Mouse (Mus musculus): Measurements from ENCODE around the gene Zmiz1. TPM values are rescaled to one million over a fixed set of nuclear protein-coding genes. Genes with fewer than 3 reads are reported as not detected.

Gene Zmiz1
- total and polyA plus RNA-seq, 2 experiments from 2014 or later = 38.0 to 75.6 TPM

- H3K4me3 ChIP-seq (ENCODE audit: low read depth, low read length) = no peak overlapping the region
- ATAC-seq = no peak
- no peak overlapping the region for H3K4me2 ChIP-seq (ENCODE audit: low read depth)
- no peak overlapping the region for H3K9ac ChIP-seq
- no peak for TF ChIP-seq CTCF (IDR thresholded peaks at IDR 0.05; ENCODE audit: low read depth)
- peak overlapping the region; percentile 35; the same call in 1 of the 2 replicates for H3K27ac ChIP-seq (ENCODE audit: low read depth, low read length)
- H3K4me1 ChIP-seq (ENCODE audit: insufficient read depth) = peaks cover 17% of the 10 kb centered on the region
- no peaks in the 10 kb centered on the region; the same call in 1 of the 2 replicates for H3K36me3 ChIP-seq (ENCODE audit: insufficient read depth)
- no peak for DNase-seq
- H3K27me3 ChIP-seq (ENCODE audit: insufficient read depth, low read length) = no peaks in the 10 kb centered on the region
- WGBS = 65% methylated on average over 4 of the region's 4 CpGs
- no peaks in the 10 kb centered on the region for H3K9me3 ChIP-seq (ENCODE audit: low read length)
Observed at GRCm38 (mm10) chr14:25594611-25595010, 135.6 kb downstream of the Zmiz1 start.

DNA sequence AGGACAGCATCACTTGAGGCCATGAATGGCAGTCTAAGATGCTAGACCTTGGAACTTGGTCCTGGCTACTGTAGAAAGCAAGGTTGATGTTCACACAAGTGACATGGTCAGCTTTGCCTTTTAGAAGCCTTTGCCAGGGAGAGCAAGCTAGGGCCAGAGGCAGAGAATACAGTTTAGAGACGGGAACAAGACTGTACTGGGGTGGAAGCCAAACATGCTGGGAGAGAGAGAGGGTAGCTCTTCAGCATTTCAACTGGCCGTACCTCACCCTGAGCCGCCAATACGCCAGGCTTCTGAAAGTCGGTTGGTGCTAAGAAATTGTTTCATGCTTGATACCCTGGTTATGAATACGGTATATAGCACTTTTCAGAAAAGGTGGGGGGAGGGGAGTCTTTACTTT is 140.0 kb downstream of the Zmiz1 start:
- Histone ChIP-seq H3K27ac (ENCODE audit: low read depth, low read length) (no peak overlapping the region), H3K4me2 (ENCODE audit: low read depth) (no peak overlapping the region), H3K4me3 (ENCODE audit: low read depth, low read length) (no peak overlapping the region), H3K27me3 (ENCODE audit: insufficient read depth, low read length) (no peaks in the 10 kb centered on the region), H3K4me1 (ENCODE audit: insufficient read depth) (peaks cover 8% of the 10 kb centered on the region; the same call in 1 of the 2 replicates), H3K9me3 (ENCODE audit: low read length) (no peaks in the 10 kb centered on the region), H3K9ac (no peak overlapping the region), H3K36me3 (ENCODE audit: insufficient read depth) (no peaks in the 10 kb centered on the region; the same call in 1 of the 2 replicates)
- TF ChIP-seq CTCF (IDR thresholded peaks at IDR 0.05; ENCODE audit: low read depth) = no peak
- 75% methylated on average over 6 of the region's 6 CpGs for WGBS
- DNase-seq (no peak), ATAC-seq (no peak)

- no peak overlapping the region for H3K9ac ChIP-seq
- TF ChIP-seq CTCF (IDR thresholded peaks at IDR 0.05; ENCODE audit: low read depth) = no peak
- H3K4me1 ChIP-seq (ENCODE audit: insufficient read depth) = no peaks in the 10 kb centered on the region
- ATAC-seq (no peak), DNase-seq (no peak)
- no peak overlapping the region for H3K4me3 ChIP-seq (ENCODE audit: low read depth, low read length)
- no peaks in the 10 kb centered on the region for H3K27me3 ChIP-seq (ENCODE audit: insufficient read depth, low read length)
- 83% methylated on average over 12 of the region's 12 CpGs for WGBS
- H3K4me2 ChIP-seq (ENCODE audit: low read depth) = no peak overlapping the region
- H3K9me3 ChIP-seq (ENCODE audit: low read length) = no peaks in the 10 kb centered on the region
- no peak overlapping the region for H3K27ac ChIP-seq (ENCODE audit: low read depth, low read length)
- no peaks in the 10 kb centered on the region; the same call in 1 of the 2 replicates for H3K36me3 ChIP-seq (ENCODE audit: insufficient read depth)
Observed at GRCm38 (mm10) chr14:25599934-25600333, 140.9 kb downstream of the Zmiz1 start.

- Histone ChIP-seq H3K4me2 (ENCODE audit: low read depth) (no peak overlapping the region), H3K4me3 (ENCODE audit: low read depth, low read length) (no peak overlapping the region), H3K36me3 (ENCODE audit: insufficient read depth) (no peaks in the 10 kb centered on the region; the same call in 1 of the 2 replicates), H3K9me3 (ENCODE audit: low read length) (no peaks in the 10 kb centered on the region), H3K9ac (no peak overlapping the region), H3K27me3 (ENCODE audit: insufficient read depth, low read length) (no peaks in the 10 kb centered on the region), H3K27ac (ENCODE audit: low read depth, low read length) (no peak overlapping the region), H3K4me1 (ENCODE audit: insufficient read depth) (no peaks in the 10 kb centered on the region)
- ATAC-seq (no peak), DNase-seq (no peak)
- 83% methylated on average over 7 of the region's 7 CpGs for WGBS
- no peak for TF ChIP-seq CTCF (IDR thresholded peaks at IDR 0.05; ENCODE audit: low read depth)
Observed at GRCm38 (mm10) chr14:25600358-25600757, 141.4 kb downstream of the Zmiz1 start.

DNA sequence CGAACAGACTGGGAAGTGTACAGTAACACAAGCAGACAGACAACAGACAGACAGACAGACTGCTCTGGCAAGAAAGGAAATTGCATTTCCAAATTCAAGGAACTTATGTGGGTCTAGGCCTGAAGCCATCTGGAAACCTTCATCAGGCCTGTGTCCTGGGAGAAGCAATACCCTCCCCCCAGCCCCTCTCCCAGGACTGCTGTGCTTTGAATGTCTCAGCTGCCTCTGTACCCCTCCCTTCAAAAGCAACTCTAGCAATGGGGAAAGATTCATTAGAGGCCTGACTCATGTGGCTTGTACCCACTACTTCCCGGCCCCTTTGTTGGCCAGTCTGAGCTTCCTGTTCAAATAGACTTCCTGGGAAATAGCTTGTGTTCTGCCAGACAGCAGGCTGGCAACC is 142.0 kb downstream of the Zmiz1 start:
- H3K4me2 ChIP-seq (ENCODE audit: low read depth) = no peak overlapping the region
- H3K27me3 ChIP-seq (ENCODE audit: insufficient read depth, low read length) = no peaks in the 10 kb centered on the region
- no peaks in the 10 kb centered on the region for H3K9me3 ChIP-seq (ENCODE audit: low read length)
- no peak overlapping the region for H3K4me3 ChIP-seq (ENCODE audit: low read depth, low read length)
- TF ChIP-seq CTCF (IDR thresholded peaks at IDR 0.05; ENCODE audit: low read depth) = no peak
- ATAC-seq = no peak
- no peaks in the 10 kb centered on the region; the same call in 1 of the 2 replicates for H3K36me3 ChIP-seq (ENCODE audit: insufficient read depth)
- no peaks in the 10 kb centered on the region for H3K4me1 ChIP-seq (ENCODE audit: insufficient read depth)
- no peak for DNase-seq
- H3K9ac ChIP-seq = no peak overlapping the region
- no peak overlapping the region for H3K27ac ChIP-seq (ENCODE audit: low read depth, low read length)
- WGBS = 45% methylated on average over 2 of the region's 2 CpGs

- no peak for TF ChIP-seq CTCF (IDR thresholded peaks at IDR 0.05; ENCODE audit: low read depth)
- Histone ChIP-seq H3K4me2 (ENCODE audit: low read depth) (no peak overlapping the region), H3K27ac (ENCODE audit: low read depth, low read length) (no peak overlapping the region), H3K9ac (no peak overlapping the region), H3K9me3 (ENCODE audit: low read length) (no peaks in the 10 kb centered on the region), H3K4me1 (ENCODE audit: insufficient read depth) (0 out of 2 replicates have a peak, but pooled peaks cover 6% of the 10 kb centered on the region), H3K27me3 (ENCODE audit: insufficient read depth, low read length) (no peaks in the 10 kb centered on the region), H3K36me3 (ENCODE audit: insufficient read depth) (no peaks in the 10 kb centered on the region; the same call in 1 of the 2 replicates), H3K4me3 (ENCODE audit: low read depth, low read length) (no peak overlapping the region)
- no peak for DNase-seq
- no peak for ATAC-seq
- 88% methylated on average over 2 of the region's 2 CpGs for WGBS
Observed at GRCm38 (mm10) chr14:25602018-25602417, 143.0 kb downstream of the Zmiz1 start.

DNA sequence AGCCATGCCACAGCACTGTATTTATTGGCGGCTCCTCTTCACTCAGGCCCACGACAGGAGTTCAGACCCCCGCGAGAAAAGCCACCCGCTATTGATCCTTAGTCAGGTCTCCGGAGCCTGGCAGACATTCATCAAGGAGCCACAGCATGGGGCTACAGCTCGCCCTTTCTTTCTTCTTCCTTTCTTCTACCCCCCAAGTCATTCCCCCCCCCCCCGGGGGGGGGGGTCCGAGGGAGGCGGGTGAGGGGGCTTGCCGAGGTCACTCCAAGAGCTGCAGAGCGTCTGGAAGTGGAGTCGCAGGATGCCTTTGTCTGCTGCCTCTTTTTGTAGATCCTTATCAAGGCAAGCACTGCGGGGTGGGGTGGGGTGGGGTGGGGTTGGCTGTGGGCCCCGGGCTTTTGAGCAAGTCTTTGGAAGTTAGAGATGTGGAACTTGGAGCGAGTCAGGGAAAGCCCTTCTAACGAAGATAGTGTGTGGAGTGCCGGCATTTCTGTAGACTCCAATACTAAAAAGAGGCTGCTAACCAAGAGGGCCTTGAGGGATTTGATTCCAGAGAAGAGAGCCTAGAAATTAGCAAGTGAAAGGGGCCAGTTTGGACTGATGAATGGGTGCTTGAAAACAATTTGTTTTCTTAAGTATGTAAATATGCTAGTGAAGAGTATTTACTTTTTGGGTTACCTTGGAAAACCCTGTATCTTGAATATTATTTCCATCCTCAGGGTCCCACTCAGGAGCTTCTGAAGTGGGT is 145.6 kb downstream of the Zmiz1 start:
- TF ChIP-seq CTCF (IDR thresholded peaks at IDR 0.05; ENCODE audit: low read depth) = no peak
- 6% methylated on average over 18 of the region's 18 CpGs for WGBS
- H3K27me3 ChIP-seq (ENCODE audit: insufficient read depth, low read length) = no peaks in the 10 kb centered on the region
- H3K4me1 ChIP-seq (ENCODE audit: insufficient read depth) = peaks cover 8% of the 10 kb centered on the region
- H3K9me3 ChIP-seq (ENCODE audit: low read length) = no peaks in the 10 kb centered on the region
- H3K27ac ChIP-seq (ENCODE audit: low read depth, low read length) = no peak overlapping the region
- H3K9ac ChIP-seq = no peak overlapping the region
- H3K4me3 ChIP-seq (ENCODE audit: low read depth, low read length) = no peak overlapping the region
- no peak overlapping the region for H3K4me2 ChIP-seq (ENCODE audit: low read depth)
- DNase-seq (no peak), ATAC-seq (no peak)
- no peaks in the 10 kb centered on the region for H3K36me3 ChIP-seq (ENCODE audit: insufficient read depth)
